Mouse (Mus musculus) hindbrain, embryonic 12.5 days (tissue): ENCODE data around the gene Dot1l. TPM values are rescaled to one million over a fixed set of nuclear protein-coding genes. Genes with fewer than 3 reads are reported as not detected.
A peak's percentile ranks its signal among the peaks of the same experiment; 100 is the strongest.

Experiments
- ATAC-seq: fragments of 200-750 bp; cut with Nextera tagmentation; 2 replicates; pipeline ENCODE4 v1.8.0; 2017; ENCODE audit warnings: moderate TSS enrichment; ENCODE audit not compliant: low FRiP score
- H3K27ac ChIP-seq: fragments of 300-500 bp; sonication (generic); 2 replicates; pipeline ENCODE4 v1.5.1; 2016; ENCODE audit warnings: mild to moderate bottlenecking
- H3K27me3 ChIP-seq: fragments of 300-500 bp; sonication (generic); 2 replicates; pipeline ENCODE4 v1.6.1; 2016; ENCODE audit warnings: mild to moderate bottlenecking
- H3K36me3 ChIP-seq: fragments of 300-500 bp; sonication (generic); 2 replicates; pipeline ENCODE4 v1.6.1; 2016; ENCODE audit warnings: mild to moderate bottlenecking
- H3K4me1 ChIP-seq: fragments of 300-500 bp; sonication (generic); 2 replicates; pipeline ENCODE4 v1.6.1; 2016
- H3K4me2 ChIP-seq: fragments of 300-500 bp; sonication (generic); replicated peaks from 2 replicates; pipeline ENCODE4 v1.6.1; 2016; ENCODE audit warnings: mild to moderate bottlenecking
- H3K4me3 ChIP-seq: fragments of 300-500 bp; sonication (generic); 2 replicates; pipeline ENCODE4 v1.5.1; 2016; ENCODE audit warnings: mild to moderate bottlenecking
- H3K9ac ChIP-seq: fragments of 300-500 bp; sonication (generic); 2 replicates; pipeline ENCODE4 v1.6.1; 2016; ENCODE audit warnings: mild to moderate bottlenecking, moderate library complexity
- H3K9me3 ChIP-seq: fragments of 300-500 bp; sonication (generic); replicated peaks from 2 replicates; pipeline ENCODE4 v1.6.1; 2016; ENCODE audit warnings: mild to moderate bottlenecking
- WGBS: fragments of 180-500 bp; shearing (Covaris S2); methylation state at CpG from one replicate; pipeline ENCODE4 v1.1.7; 2016; 5-methylcytosine and 5-hydroxymethylcytosine counted together
- polyA plus RNA-seq: library from polyadenylated mRNA; unstranded; fragments of >200 nt; fragmentation: Nextera tagmentation; extraction: Ambion mirVana; gene quantifications from 2 replicates; pipeline ENCODE4 v1.2.1, GENCODE M21; 2016

The Dot1l gene
- polyA plus RNA-seq, 1 experiment from 2014 or later = 27.4 TPM

- no peak overlapping the region for H3K9ac ChIP-seq
- peaks cover 22% of the 10 kb centered on the region for H3K36me3 ChIP-seq
- no peak overlapping the region for H3K27ac ChIP-seq
- H3K4me2 ChIP-seq = no peak overlapping the region
- H3K9me3 ChIP-seq = no peaks in the 10 kb centered on the region; the same call in 1 of the 2 replicates
- peaks cover 32% of the 10 kb centered on the region for H3K27me3 ChIP-seq
- no peak for ATAC-seq
- peaks cover 51% of the 10 kb centered on the region for H3K4me1 ChIP-seq
- H3K4me3 ChIP-seq = no peak overlapping the region
- WGBS = 3% methylated on average over 9 of the region's 9 CpGs
Measured at GRCm38 (mm10) chr10:80831136-80831535, 76.1 kb downstream of the Dot1l start.

GRCm38 (mm10) chr10:80832818-80833217 lies 77.8 kb downstream of the Dot1l start:
- Histone ChIP-seq H3K27ac (no peak overlapping the region), H3K4me1 (peaks cover 46% of the 10 kb centered on the region), H3K4me3 (no peak overlapping the region), H3K9me3 (no peaks in the 10 kb centered on the region; the same call in 1 of the 2 replicates), H3K36me3 (peaks cover 22% of the 10 kb centered on the region), H3K4me2 (no peak overlapping the region), H3K9ac (no peak overlapping the region), H3K27me3 (peaks cover 47% of the 10 kb centered on the region)
- 51% methylated on average over 7 of the region's 7 CpGs for WGBS
- no peak for ATAC-seq

GRCm38 (mm10) chr10:80835617-80836016 lies 80.6 kb downstream of the Dot1l start:
- no peak; the same call in 1 of the 2 replicates for ATAC-seq
- Histone ChIP-seq H3K4me3 (0 out of 2 replicates have a peak overlapping the region, but pooled peaks have one; percentile 5), H3K27me3 (peaks cover 47% of the 10 kb centered on the region), H3K4me1 (peaks cover 23% of the 10 kb centered on the region), H3K9me3 (no peaks in the 10 kb centered on the region; the same call in 1 of the 2 replicates), H3K4me2 (peak overlapping the region; percentile 21), H3K36me3 (peaks cover 3% of the 10 kb centered on the region), H3K27ac (no peak overlapping the region), H3K9ac (0 out of 2 replicates have a peak overlapping the region, but pooled peaks have one; percentile 8)
- 48% methylated on average over 30 of the region's 30 CpGs for WGBS

GRCm38 (mm10) chr10:80836949-80837379 lies 82.0 kb downstream of the Dot1l start:
- WGBS = 44% methylated on average over 7 of the region's 7 CpGs
- Histone ChIP-seq H3K4me1 (peaks cover 18% of the 10 kb centered on the region), H3K27me3 (peaks cover 56% of the 10 kb centered on the region), H3K9ac (no peak overlapping the region), H3K27ac (no peak overlapping the region), H3K4me2 (no peak overlapping the region), H3K36me3 (no peaks in the 10 kb centered on the region), H3K4me3 (no peak overlapping the region), H3K9me3 (no peaks in the 10 kb centered on the region; the same call in 1 of the 2 replicates)
- ATAC-seq = no peak

- Histone ChIP-seq H3K27me3 (peaks cover 65% of the 10 kb centered on the region), H3K9ac (peak overlapping the region; percentile 44), H3K27ac (no peak overlapping the region), H3K4me3 (no peak overlapping the region), H3K36me3 (no peaks in the 10 kb centered on the region), H3K9me3 (no peaks in the 10 kb centered on the region; the same call in 1 of the 2 replicates), H3K4me2 (no peak overlapping the region), H3K4me1 (peaks cover 15% of the 10 kb centered on the region)
- WGBS = 18% methylated on average over 2 of the region's 2 CpGs
- ATAC-seq = no peak
Measured at GRCm38 (mm10) chr10:80837827-80838226, 82.8 kb downstream of the Dot1l start.

- 56% methylated on average over 2 of the region's 2 CpGs for WGBS
- Histone ChIP-seq H3K4me2 (no peak overlapping the region), H3K9me3 (no peaks in the 10 kb centered on the region; the same call in 1 of the 2 replicates), H3K9ac (no peak overlapping the region), H3K4me1 (peaks cover 18% of the 10 kb centered on the region), H3K27ac (no peak overlapping the region), H3K4me3 (no peak overlapping the region), H3K36me3 (no peaks in the 10 kb centered on the region), H3K27me3 (peaks cover 65% of the 10 kb centered on the region)
- no peak for ATAC-seq
Measured at GRCm38 (mm10) chr10:80838346-80838912, 83.4 kb downstream of the Dot1l start.

GRCm38 (mm10) chr10:80839848-80840247 lies 84.8 kb downstream of the Dot1l start:
- H3K4me1 ChIP-seq = peaks cover 23% of the 10 kb centered on the region
- H3K27me3 ChIP-seq = peaks cover 65% of the 10 kb centered on the region
- no peak overlapping the region for H3K27ac ChIP-seq
- WGBS = 53% methylated on average over 6 of the region's 6 CpGs
- H3K4me2 ChIP-seq = no peak overlapping the region
- H3K9ac ChIP-seq = no peak overlapping the region
- H3K4me3 ChIP-seq = no peak overlapping the region
- H3K9me3 ChIP-seq = no peaks in the 10 kb centered on the region; the same call in 1 of the 2 replicates
- no peak for ATAC-seq
- H3K36me3 ChIP-seq = no peaks in the 10 kb centered on the region

- Histone ChIP-seq H3K4me3 (no peak overlapping the region), H3K9ac (no peak overlapping the region), H3K4me2 (no peak overlapping the region), H3K9me3 (no peaks in the 10 kb centered on the region), H3K4me1 (peaks cover 13% of the 10 kb centered on the region), H3K27ac (no peak overlapping the region), H3K36me3 (no peaks in the 10 kb centered on the region), H3K27me3 (peaks cover 63% of the 10 kb centered on the region)
- no peak for ATAC-seq
- 87% methylated on average over 2 of the region's 2 CpGs for WGBS
Measured at GRCm38 (mm10) chr10:80841685-80842084, 86.7 kb downstream of the Dot1l start.

- Histone ChIP-seq H3K36me3 (no peaks in the 10 kb centered on the region), H3K9me3 (no peaks in the 10 kb centered on the region), H3K4me1 (peaks cover 13% of the 10 kb centered on the region), H3K9ac (no peak overlapping the region), H3K4me2 (no peak overlapping the region), H3K4me3 (no peak overlapping the region), H3K27me3 (peaks cover 56% of the 10 kb centered on the region), H3K27ac (no peak overlapping the region)
- ATAC-seq = no peak
- 80% methylated on average over 15 of the region's 15 CpGs for WGBS
Measured at GRCm38 (mm10) chr10:80842334-80842733, 87.3 kb downstream of the Dot1l start.

- Histone ChIP-seq H3K9me3 (no peaks in the 10 kb centered on the region), H3K9ac (peak overlapping the region; percentile 66), H3K4me1 (peaks cover 13% of the 10 kb centered on the region), H3K27me3 (peaks cover 54% of the 10 kb centered on the region), H3K4me2 (peak overlapping the region; percentile 79), H3K4me3 (peak overlapping the region; percentile 44), H3K27ac (no peak overlapping the region), H3K36me3 (no peaks in the 10 kb centered on the region)
- ATAC-seq = no peak
- WGBS = 9% methylated on average over 32 of the region's 32 CpGs
Measured at GRCm38 (mm10) chr10:80843087-80843930, 88.3 kb downstream of the Dot1l start.

- Histone ChIP-seq H3K4me2 (peak within 1 kb of the TSS; percentile 79), H3K4me3 (peak within 1 kb of the TSS; percentile 44), H3K27me3 (peaks cover 54% of the 10 kb centered on the region), H3K4me1 (peaks cover 13% of the 10 kb centered on the region), H3K9me3 (no peaks in the 10 kb centered on the region), H3K27ac (no peak within 1 kb of the TSS), H3K36me3 (no peaks in the 10 kb centered on the region), H3K9ac (peak within 1 kb of the TSS; percentile 66)
- no peak for ATAC-seq
- WGBS = 4% methylated on average over 51 of the region's 51 CpGs
Measured at GRCm38 (mm10) chr10:80843931-80844547, 89.0 kb downstream of the Dot1l start, which contains the start of gene Lingo3. Gene Lingo3, minus strand, starts transcription at chr10:80844039.
